Mouse (Mus musculus): ENCODE data around the gene Pwwp2b.
A peak's percentile ranks its signal among the peaks of the same experiment; 100 is the strongest.

Pwwp2b gene

DNA sequence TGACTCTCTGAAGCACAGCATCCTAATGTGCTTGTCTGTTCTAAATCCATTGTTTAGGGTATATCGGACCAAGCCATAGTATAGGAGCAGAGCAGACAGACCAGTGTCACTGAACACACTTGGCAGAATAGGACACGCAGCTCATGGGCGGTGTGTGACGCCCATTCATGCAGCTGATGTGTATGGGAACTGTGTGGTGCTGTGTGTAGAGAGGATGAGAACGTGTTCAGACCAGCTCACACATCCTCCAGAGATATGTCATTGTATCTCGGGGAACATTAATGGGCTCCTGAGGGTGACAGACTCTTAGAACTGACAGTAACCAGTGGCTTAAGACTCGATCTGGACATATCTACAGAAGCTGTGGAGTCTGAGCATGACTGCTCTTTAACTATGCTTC, 21.9 kb upstream of the Pwwp2b start:
- no peak for DNase-seq

DNA sequence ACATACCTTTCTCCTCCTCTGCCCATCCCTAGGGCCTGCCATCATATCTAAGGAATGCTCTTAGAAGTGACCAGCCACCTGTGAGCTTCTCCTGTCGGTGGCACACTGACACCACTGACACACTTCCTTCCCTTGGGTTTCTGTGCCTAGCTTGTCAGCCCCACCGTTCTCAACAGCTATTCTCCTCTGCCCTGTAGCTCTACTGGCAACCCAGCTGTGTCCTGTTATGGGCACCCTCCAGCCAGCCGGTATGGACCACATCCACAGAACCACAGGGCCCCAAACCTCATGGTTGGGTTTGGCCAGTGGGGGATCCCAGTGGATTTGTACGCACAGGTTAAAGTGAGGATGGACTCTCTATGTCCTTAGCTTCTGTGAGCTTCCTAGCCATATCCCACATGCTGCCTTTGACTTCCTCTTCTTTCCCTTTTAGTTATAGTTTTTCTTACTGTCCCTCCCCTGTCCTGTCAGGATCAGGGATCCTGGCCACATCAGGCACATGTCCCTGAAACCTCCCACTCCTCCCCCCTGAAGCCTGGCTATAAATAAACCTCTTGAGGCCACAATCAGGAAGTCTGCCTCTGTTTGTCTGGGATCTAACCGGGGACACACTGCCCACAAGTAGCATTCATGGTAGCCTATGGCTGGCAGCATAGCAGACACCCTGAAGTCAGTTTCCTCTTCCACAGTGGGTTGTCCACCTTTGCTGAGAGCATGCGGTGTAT, 19.7 kb upstream of the Pwwp2b start:
- no peak for DNase-seq

DNA sequence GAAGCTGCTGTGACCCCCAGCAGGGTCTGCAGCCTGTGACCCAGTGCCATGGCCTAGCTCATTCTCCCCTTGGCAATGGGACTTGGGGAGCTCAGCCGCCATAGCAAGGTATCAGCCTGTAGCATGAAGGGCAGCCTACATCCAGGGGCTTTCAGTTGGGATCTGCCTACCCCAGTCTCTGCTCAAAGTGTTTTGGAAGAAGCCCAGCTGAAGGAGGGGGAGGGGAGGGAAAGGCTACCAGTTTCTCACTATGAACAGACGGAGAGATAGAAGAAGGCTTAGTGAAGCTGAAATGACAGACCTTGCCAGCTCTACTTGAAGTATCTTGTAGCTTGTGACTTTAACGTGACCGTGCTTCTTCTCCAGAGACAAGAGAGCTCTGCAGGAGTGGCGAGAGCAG, 18.4 kb upstream of the Pwwp2b start:
- DNase-seq: no peak

DNA sequence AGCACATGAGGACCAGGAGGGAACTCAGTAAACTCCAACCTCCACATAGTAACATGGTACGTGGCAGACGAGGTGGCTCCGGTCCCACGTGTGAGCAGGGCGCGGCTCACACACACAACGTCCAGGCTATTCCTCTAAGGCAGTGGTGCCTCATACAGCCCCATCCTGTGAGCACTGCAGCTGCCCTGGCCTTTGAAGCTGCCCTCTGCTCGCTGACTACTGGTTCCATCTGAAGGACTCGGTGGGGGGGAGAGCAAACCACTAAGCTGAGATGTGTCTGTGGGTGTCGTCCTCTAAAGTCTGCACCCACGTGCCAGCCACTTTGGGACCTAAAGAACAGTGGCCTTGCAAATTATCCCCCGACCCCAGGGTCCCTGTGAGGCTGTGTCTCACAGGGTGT, 18.0 kb upstream of the Pwwp2b start:
- no peak for DNase-seq

DNA sequence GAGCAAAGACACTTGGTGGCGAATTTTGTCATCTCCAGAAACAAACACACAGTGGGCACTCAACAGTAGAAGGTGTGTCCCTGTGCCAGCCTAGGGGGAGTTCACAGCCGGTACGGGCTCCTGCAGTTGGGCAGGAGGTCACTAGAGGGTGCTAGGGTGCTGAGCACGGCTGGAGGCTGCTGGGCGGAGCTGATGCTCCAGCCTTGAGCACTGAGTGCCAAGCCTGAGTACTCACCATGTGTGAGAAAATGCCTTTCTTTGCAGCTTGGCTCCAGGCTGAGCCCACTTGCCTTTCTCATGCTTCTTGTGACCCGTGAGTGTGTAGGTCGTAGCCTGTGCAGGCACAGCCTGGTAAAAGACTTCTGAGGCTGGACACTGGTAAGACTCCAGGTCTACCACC, 14.6 kb upstream of the Pwwp2b start:
- DNase-seq: peak; percentile 91

DNA sequence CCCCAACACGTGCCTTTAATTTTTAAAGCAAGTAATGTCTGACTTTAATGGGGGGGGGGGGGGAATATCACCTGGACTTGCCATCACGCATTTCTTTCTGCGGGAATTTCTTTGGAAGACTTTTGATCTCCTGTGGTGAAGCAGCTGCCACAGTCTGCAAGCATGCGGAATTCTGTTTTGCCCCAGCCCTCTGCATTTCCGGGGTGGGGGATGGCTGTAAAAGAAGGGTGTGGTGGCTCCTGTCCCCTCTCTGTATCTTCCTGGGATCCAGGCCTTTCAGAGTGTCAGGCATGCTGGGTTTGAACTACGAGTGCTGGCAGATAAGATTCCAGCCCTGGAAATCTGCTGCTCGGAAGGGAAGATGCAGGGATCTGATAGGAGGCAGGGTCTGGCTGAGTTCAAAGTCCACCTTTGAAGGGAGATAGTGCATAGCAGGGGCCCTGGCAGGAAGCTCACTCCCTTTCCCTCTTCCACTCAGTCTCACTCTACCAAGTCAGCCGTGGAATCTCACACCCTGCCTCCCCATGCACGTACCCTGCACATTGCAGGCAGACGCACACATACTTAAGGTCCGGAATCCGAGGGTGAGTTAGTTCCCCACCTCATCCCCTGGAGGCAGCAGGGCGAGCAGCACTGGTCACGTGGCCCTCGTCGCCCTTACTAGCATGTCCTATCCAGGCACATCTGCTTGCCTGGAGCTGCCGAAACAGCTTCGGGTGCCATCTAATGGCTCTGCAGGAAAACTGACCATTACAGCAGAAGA, 13.7 kb upstream of the Pwwp2b start:
- peak; percentile 61 for DNase-seq

DNA sequence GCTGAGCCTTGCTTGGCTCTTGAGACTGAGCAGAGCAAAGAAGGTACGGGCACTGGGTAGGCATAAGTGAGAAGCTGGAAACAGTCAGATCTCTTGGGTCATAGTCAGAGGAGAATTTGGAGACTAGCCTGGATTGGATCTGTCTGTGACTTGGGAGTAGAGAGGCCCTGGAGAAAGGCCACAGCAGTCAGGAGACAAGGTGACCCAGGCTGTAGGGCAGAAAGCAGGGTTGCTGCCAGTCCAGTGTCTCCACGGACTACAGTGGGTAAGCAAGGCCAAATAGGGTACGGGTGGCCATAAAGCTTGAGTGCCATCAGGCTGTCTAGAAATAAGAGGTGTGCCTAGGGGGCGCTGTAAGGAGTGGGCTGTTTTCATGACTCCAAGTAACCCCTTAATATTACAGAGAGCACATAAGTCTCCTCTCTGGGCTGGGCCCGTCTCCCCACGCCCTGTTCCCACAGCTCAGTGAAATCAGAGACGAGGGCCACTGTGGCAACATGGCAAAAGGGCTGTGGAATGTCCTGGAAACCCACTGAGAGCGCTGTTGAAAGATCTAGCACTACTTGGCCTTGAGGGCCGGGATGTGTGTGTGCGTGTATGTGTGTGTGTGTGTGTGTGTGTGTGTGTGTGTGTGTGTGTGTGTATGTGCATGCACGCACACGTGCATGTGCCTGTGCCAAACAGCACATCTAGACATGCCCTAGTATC, 12.5 kb upstream of the Pwwp2b start:
- no peak for DNase-seq

DNA sequence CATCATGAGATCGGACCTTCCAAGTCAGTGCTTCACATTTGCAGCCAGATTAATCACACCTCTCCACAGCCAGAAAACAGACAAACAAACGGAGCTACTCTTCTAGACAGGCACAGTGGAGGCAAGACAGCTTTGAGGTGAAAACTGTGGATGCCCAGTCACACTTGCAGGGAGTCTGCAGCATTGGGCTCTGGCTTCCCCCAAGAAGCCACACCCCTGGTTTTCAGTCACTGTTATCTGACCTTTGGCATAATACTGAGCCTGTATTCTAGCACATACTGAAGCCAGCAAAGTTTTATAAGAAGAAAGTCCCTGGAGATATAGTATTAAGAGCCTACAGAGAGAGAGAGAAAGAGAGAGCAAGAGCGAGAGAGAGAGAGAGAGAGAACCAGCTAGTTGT, 8.8 kb upstream of the Pwwp2b start:
- no peak for DNase-seq

DNA sequence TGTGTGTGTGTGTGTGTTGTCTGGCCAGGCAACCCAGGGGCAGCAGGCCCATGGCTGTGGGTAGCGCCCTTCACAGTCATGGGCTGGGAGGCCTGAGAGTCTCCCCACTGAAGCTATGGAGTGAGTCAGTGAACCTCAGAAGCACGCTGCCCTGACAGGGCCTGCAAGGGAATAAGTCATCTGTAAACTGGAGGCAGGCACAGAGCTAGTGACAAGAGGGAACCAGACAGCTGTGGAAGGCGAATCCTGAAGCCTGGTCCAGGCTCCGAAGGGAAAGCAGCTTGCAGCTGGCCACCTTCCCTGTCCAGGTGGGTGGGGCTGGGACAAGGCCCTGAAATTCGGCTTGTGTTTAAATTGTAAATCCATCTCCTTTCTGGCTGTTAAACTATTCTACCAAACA, 2.2 kb upstream of the Pwwp2b start:
- DNase-seq: no peak

DNA sequence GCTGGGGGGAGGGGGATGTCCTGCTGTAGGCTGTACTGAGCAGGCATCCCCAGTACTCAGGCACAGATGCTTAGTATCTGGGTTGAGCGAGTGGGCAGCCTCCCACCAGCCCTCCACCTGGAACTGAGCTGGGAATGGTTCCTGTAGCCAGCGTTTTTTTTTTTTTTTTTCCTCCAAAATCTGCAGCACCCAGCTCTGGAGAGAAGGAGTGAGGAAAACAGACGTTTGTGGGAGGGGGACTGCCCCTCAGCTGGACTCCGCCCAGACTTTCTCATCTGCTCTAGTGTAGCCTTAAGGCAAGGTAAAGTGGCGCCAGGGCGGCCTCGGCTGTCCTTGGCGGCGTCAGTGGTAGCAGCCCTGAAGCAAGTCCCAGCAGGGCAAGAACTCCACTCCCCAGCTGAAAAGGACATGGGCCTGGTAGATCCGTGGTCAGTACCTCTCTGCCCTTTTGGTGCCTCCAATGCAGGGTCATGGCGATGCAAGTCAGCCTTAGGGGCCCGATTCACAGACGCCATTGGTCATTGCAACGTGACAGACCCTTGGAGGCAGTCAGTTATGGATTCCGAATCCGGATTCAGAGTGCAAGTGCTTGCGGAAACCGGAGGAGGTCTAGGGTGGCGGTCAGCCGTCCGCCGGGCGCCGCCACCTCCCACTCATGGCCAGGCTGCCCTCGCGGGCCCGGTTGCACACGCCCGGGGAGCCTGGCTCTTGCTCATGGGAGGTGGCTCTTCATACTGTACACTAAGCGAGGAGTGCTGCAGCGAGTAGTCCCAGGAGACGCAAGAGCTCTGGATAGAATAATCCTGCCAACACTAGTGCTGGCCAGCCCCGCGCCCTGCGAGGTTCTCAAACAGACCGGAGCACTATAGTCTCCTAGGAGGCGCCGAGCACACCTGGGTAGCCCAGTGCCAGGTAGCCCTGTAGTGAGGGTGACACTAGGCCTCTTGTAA, 1.1 kb upstream of the Pwwp2b start:
- DNase-seq: peak; percentile 75

DNA sequence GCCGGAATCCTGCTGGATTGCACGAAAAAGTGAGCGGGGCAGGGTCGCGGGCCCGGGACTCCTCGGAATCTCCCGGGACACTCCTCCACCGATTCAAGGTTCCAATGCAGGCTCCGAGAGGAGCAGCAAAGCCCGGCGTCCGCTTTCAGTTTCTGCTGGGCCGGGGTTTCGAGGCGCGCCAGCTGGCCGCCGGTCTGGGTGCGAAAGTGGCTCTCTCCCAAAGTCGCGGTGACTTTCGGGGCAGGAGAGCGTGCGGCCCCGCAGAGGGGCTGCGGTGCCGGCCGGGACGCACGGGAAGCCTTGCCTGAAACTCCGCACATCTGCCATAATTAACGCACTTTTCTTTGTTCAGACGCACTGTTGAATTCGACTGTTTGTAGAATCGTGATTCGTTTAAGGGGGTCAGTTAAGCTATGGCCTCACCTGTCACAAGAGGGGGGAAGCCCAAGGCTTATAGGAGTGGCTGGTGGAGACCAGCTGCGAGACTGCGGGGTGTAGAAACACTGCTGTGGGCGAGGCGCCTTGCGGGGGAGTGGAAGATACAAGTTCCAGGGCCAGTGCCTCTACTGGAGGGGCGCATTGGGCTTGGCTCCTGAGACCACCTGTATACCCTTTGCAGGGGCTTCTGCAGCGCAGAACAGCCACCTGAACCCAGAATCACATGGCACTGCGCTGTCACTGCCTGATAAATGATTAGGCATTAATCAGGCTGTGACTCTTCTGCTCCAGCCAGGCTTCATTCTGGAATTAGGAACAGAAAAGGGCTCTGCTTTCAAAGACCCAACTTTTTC, 528 bp downstream of the Pwwp2b start:
- no peak for DNase-seq

DNA sequence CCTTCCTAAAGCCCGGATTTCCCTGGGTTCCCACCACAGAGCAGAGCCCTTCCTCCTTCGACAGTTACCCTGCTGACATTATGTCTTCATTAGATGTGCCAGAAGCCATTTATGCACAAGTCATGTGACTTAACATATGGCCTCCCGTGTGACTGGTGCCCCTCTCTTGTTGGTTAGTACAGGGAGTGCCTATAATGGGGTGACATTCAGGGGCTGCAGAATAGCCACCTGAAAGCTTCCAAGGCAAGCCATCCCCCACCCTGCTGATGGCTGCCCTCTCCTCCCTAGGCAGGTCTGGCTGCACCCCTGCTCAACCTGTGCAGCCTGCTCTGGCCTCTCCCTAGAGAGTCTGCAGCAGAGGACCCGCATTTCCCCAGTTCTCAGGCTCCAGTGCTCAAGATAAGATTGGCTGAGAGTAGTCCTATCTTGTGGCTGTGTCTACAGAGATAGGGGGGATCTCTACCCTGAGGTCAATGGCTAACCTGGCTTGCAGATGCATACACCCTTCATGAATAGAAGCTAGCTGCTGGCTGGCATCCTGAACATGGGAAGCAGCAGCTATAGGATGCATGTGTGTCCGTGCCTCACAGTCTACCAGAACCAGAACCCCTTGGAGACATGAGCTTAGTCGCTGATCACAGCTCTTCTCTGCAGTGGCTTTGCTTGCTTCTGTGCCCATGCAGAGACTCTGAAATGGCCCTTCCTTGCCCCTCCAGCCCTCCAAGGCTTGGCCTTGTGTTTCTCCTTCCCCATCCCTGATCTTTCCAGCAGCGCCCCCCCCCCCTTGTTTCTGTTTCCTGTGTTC, 1.3 kb downstream of the Pwwp2b start:
- DNase-seq: no peak

DNA sequence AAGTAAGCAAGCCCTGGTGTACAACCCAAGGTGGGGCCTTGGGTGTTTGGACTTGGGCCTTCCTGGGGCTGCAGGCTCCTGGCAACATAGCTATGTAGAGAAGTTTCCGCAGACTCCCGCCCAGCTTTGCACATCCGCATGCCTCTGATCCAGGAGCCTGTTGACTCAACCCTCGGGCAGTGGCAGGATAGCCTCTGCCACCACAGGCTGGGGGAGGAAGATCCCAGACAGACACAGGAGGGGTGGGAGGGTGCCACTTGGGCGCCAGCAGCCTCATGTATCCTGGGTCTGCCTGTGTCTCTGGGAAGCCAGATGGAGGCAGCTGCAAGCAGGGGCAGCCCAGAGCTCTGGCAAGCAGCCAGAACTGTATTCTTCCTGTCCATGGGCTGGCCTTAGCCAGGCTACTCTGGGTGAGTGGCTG, 3.6 kb downstream of the Pwwp2b start:
- peak; percentile 65 for DNase-seq

DNA sequence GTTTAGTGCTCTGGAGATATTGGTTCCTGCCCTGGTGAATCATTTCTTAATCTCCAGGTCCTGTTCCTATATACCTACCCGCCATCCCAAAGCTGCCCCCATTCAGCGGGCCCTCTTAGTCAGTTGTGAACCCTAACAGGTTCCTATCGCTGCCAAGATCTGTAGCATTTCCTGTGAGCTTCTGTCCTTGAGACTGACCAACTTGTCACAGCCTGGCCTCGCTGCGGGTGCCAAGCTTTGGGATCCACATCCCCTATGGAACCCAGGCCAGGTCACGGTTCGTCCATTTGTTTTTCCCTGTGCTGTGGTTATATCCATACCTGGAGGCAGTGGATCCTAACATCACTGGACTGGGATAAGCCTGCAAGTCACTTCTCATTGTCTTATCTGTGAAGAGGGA, 4.3 kb downstream of the Pwwp2b start:
- DNase-seq: no peak

DNA sequence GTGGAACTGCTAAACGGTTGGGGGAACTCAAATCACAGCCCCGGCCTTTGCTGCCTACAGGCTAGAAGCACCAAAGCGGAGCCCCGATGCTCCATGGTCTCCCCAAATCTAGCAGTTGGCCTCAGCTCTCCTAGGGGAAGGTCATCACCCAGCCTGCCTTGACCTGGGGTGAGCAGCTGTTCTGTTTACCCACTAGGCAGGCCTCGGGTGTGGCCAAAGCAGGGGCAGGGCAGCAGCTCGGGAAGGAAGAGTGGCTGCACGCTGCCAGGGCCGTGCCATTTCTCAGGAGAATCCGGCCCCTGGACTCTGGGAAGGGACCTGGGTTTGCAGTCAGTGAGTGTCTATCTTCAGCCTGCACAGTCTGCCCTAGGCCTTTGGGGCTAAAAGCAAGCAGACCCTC, 4.7 kb downstream of the Pwwp2b start:
- no peak for DNase-seq

DNA sequence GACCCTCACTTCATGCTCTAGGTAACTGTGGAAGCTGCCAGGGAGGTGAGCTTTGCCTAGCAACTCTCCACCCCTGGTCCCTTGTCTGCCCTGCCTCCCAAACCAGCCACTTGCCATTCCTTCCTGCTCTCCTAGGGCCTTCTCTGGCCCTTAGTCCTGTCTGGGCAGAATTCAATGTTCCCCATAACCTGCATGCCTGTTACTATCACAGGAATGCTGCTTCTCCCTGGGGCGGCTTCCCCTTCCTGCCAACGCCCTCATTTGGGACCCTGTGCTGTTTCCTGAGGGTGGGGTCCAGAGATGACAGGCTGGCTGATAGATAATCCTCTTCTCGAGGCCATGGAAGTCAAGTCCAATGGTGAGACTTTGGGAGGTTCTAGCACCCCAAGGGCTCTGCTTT, 5.2 kb downstream of the Pwwp2b start:
- no peak for DNase-seq

DNA sequence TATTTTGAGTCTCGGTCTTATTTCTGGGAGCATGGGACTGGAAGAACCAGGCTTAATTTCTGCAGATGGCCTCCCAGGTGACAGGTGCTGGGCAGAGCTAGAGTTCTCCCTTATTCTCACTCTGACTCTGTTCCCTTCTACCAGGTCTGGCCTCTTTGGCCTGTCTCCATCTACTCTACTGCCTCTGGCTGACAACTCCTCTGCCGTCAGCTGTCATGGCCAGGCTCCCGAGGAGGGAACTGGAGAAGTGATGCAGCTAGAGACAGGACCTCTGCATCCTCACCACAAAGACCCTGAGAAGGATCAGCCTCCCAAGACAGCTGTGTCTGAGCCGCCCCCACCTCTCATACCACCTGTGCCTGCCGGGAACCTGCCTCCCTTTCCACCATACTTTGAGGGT, 6.3 kb downstream of the Pwwp2b start:
- DNase-seq: no peak

DNA sequence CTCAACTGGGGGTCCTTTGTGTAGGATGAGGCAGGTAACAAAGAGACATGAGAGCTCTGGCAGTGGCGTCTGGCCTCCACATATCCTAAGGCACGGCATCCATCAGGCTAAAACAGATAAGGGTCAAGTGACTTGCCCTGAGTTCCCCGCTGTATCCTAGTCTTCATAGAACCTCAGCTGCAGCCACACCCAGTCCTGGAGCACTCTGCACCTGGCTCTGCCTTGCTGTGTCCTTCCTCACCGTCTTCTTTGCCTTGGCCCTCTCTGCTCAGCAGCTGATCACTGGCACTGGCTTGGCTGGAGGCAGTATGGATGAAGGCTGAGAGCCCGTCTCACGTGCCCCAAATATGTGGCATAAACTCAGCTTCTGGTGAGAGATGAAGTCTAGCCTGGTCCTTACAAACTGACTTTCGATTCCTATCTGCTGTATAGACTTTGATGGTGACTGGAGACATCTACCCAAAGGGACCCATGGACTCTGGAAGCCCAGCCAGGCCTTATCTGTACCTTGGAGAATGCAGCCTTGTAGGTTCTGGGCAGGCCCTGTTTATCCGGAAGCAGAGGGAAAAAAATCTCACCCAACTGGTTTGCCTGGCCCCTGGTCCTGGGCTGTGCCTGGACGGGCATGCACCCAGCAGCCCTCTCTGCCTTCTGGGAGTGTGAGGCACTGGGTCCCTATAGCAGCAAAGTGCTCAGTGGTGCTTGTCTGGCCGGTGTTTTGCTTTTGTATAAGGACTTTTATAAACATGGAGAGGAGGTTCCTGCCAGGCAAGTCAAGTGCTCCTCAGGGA, 9.7 kb downstream of the Pwwp2b start:
- DNase-seq: peak; percentile 64

DNA sequence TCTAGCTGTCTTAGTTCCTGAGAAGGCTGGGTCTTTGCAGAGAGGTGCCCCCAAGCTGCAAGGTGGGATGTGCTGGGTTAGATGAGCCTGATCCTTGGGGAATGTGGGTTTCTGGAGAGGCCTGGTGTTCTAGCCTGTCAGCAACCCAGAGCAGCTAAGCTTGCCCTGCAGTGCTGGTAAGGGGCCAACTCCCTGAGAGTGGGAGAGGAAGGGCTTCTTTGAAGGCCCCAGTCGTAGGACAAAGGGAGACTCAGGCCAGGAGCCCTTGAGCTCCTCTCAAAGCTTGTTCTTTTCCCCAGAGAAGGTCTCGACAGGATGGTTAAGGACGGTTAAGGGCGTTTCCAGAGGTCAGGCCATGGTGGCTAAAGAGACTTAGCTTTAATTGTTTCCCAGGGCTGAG, 16.1 kb downstream of the Pwwp2b start:
- no peak for DNase-seq

DNA sequence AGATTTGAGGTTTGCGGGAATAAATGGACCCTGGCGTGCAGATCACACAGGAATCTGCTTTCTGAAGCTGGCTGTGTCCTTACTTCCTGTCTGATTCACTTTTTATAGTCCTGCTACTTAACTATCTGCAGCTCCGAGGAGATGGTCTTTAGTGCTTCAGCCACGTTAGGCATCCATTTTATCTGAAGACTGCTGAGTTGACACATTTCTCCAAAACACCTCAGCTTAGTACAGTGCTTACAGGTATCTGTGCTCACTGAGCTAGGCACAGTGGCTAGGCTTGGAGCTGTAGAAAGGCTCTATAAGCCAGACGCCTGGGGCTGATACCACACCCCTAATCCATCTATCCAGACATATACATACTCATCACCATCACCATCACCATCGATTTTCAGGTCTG, 17.4 kb downstream of the Pwwp2b start:
- no peak for DNase-seq

All from kidney, adult 18-20 months (tissue).